Mouse (Mus musculus) neutrophil, adult 59 days (primary cell): ENCODE data around the gene Mob2. TPM values are rescaled to one million over a fixed set of nuclear protein-coding genes. Genes with fewer than 3 reads are reported as not detected.

ENCODE experiments used
- total RNA-seq, 2 experiments: library from RNA; stranded (reverse); gene quantifications; 1 replicate in 1 of 2; 2 replicates in 1 of 2; pipeline ENCODE4 v1.2.4; 2023

Gene Mob2
- 10 to 100 TPM; 26.4 to 33.0 TPM for total RNA-seq

GRCm38 (mm10) chr7:142060931-142061565 is at the start of gene Mob2:
Gene Mob2 (minus strand): TSS chr7:142061065.

GRCm38 (mm10) chr7:142095183-142095931 is 34.5 kb upstream of the Mob2 start, which contains the start of gene Dusp8:
Gene Dusp8 (minus strand): TSS chr7:142095843.

Other genes starting within 250 kb of the Mob2 start
- not detected for gene Muc5b, start 222.0 kb downstream of the Mob2 start, total RNA-seq
- 10 to 100 TPM; 68.2 to 70.2 TPM for gene Tollip, start 142.6 kb downstream of the Mob2 start, total RNA-seq
- gene Brsk2, start 111.3 kb downstream of the Mob2 start, total RNA-seq, result not detected
- 1 to 10 TPM; 1.2 to 1.9 TPM for gene Dusp8, start 34.8 kb upstream of the Mob2 start, total RNA-seq
- gene Gm45618, start 59.7 kb upstream of the Mob2 start, total RNA-seq, result not detected
- gene Gm39115, start 75.0 kb upstream of the Mob2 start, total RNA-seq, result not detected
- gene Gm45337, start 83.5 kb upstream of the Mob2 start, total RNA-seq, result not detected
- not detected for gene Gm29735, start 96.0 kb upstream of the Mob2 start, total RNA-seq
- gene Gm4553, start 104.7 kb upstream of the Mob2 start, total RNA-seq, result not detected
- gene Krtap5-2, start 114.9 kb upstream of the Mob2 start, total RNA-seq, result not detected
- gene Gm10153, start 129.3 kb upstream of the Mob2 start, total RNA-seq, result not detected
- not detected for gene Krtap5-3, start 140.3 kb upstream of the Mob2 start, total RNA-seq
- not detected for gene Gm7579, start 150.8 kb upstream of the Mob2 start, total RNA-seq
- not detected for gene Krtap5-5, start 168.9 kb upstream of the Mob2 start, total RNA-seq
- not detected for gene Gm40460, start 180.0 kb upstream of the Mob2 start, total RNA-seq
- gene Gm2431, start 197.3 kb upstream of the Mob2 start, total RNA-seq, result not detected
- gene Gm4559, start 213.3 kb upstream of the Mob2 start, total RNA-seq, result not detected
- not detected for gene Krtap5-1, start 236.1 kb upstream of the Mob2 start, total RNA-seq
- gene Krtap5-4, start 242.5 kb upstream of the Mob2 start, total RNA-seq, result not detected